Mouse (Mus musculus): Measurements from ENCODE around the gene Arx. TPM values are rescaled to one million over a fixed set of nuclear protein-coding genes. Genes with fewer than 3 reads are reported as not detected.

Arx gene
- polyA plus RNA-seq (2017; shearing (Covaris generic)): not detected

GRCm38 (mm10) chrX:93286291-93286893 is at the start of gene Arx:
Gene Arx, plus strand, starts transcription at chrX:93286445.

